Mouse (Mus musculus): ENCODE data around the gene Gm10644. TPM values are rescaled to one million over a fixed set of nuclear protein-coding genes. Genes with fewer than 3 reads are reported as not detected.

The Gm10644 gene
- polyA plus RNA-seq, 1 experiment = not detected

DNA sequence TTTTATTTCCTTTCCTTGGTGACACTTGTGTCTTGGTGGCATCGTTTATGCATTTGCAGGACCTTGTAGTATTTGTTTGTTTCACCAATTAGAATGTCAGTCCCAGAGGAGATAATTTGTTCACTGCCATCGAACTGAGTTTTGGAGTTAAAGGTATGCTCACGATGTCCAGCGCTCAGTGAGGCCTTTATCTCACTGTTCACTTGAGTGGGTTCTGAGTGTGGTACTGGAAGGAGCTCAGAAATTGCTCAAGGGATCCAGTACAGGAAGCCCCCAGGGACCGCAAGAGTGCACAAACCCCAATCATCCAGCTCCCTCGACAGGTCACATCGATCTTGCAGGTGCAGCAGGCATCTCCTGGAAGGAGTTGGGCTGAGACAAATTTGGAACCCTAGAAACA lies 58.5 kb downstream of the Gm10644 start:
- TF ChIP-seq GATA1 (IDR thresholded peaks at IDR 0.05; ENCODE audit: low read length) = no peak

DNA sequence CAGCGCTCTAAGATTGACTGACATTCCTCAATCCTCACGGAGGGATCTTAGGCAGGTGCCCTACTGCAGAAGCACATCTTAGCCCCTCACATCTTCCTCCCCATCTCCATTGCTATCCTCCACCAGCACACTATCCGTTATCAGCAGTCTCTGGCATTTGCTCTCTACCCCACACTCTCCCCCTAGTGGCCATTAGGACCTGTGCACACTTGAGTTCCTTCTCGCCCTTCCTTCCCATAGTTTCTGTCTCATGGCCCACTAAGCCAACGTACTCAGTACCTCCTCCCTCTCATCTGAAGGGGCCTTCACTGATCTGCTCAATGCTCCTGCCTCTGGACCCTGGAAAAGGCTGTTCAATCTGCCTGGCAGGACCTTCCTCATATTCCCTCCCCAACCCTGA lies 59.1 kb downstream of the Gm10644 start:
- TF ChIP-seq GATA1 (IDR thresholded peaks at IDR 0.05; ENCODE audit: low read length) = no peak

DNA sequence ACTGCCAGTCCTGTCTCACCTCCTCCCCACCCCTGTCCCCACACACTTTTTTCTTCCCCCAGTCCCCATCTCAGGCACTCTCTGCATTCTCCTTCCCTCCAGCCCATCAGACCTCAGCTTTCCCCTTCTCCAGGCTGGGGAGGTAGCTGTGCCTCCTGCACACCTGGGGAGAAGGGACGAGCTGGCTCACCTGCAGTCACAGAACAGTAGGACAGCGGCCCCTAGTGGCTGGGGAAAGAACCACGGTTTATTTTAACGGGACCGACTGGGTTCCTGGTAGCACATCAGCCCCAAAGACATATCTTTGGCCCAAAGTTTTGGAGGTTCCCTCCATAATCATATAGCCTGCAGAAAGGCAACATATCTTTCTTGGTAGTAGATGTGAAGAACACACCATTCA lies 61.1 kb downstream of the Gm10644 start:
- TF ChIP-seq GATA1 (IDR thresholded peaks at IDR 0.05; ENCODE audit: low read length) = no peak

DNA sequence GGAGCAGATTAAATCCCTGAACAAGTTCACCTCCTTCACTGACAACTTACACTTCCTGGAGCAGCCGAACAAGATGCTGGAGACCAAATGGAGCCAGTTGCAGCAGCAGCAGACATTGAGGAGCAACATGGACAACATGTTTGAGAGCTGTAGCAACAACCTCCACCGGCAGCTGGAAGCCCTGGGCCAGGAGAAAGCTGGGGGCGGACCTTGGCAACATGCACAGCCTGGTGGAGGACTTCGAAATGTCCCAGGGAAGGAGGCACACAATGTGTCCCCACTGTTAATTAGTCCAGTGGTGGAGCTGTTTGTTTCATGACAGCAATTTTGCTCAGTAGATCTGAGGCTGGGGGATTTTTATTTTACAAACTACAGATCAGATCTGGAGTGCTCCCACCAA lies 62.9 kb downstream of the Gm10644 start:
- no peak for TF ChIP-seq GATA1 (IDR thresholded peaks at IDR 0.05; ENCODE audit: low read length)

DNA sequence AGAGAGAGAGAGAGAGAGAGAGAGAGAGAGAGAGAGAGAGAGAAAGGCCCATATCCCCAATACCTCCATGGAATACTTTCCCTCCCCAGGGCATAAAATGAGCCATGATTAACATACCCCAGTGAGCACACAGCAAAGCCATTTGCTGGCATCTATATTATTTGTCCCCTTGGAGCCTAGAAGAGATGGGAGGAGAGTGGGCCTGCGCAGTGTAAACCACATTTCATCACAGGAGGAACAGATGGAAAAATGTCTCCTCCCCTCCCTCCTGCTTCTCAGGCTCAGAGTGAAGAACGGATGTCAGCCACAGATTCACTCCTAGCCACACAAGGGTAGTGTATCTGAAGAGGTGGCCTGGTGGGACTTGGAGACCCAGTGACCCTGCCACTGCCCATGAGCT lies 66.6 kb downstream of the Gm10644 start:
- TF ChIP-seq GATA1 (IDR thresholded peaks at IDR 0.05; ENCODE audit: low read length) = no peak

Other genes with a start within 250 kb of the Gm10644 start
- gene Ddx39, start 240.0 kb downstream of the Gm10644 start, polyA plus RNA-seq (2012) = 61.0 and 78.7 TPM in 2 replicates
- 49.5 and 69.7 TPM in 2 replicates for gene Adgre5, start 213.9 kb downstream of the Gm10644 start, polyA plus RNA-seq (2012)
- 28.6 and 31.7 TPM in 2 replicates for gene Adgrl1, start 55.1 kb downstream of the Gm10644 start, polyA plus RNA-seq (2012)
- gene Asf1b, start 302 bp upstream of the Gm10644 start, polyA plus RNA-seq (2012) = 226 and 290 TPM in 2 replicates
- gene Prkaca, start 17.8 kb upstream of the Gm10644 start, polyA plus RNA-seq (2012) = 53.2 and 56.2 TPM in 2 replicates
- 275 and 319 TPM in 2 replicates for gene Samd1, start 42.5 kb upstream of the Gm10644 start, polyA plus RNA-seq (2012)
- 0.89 and 1.1 TPM in 2 replicates for gene 1700067K01Rik, start 46.3 kb upstream of the Gm10644 start, polyA plus RNA-seq (2012)
- not detected in 2 replicates for gene 2210011C24Rik, start 57.0 kb upstream of the Gm10644 start, polyA plus RNA-seq (2012)
- 0.29 and 0.55 TPM in 2 replicates for gene Palm3, start 66.3 kb upstream of the Gm10644 start, polyA plus RNA-seq (2012)
- gene Il27ra, start 87.4 kb upstream of the Gm10644 start, polyA plus RNA-seq (2012) = not detected in 2 replicates
- not detected in 2 replicates for gene Rln3, start 89.8 kb upstream of the Gm10644 start, polyA plus RNA-seq (2012)
- gene Gm10643, start 109.9 kb upstream of the Gm10644 start, polyA plus RNA-seq (2012) = 0.11 TPM in 2 replicates
- gene Rfx1, start 111.6 kb upstream of the Gm10644 start, polyA plus RNA-seq (2012) = 41.0 and 46.3 TPM in 2 replicates
- 60.0 and 74.5 TPM in 2 replicates for gene Dcaf15, start 149.6 kb upstream of the Gm10644 start, polyA plus RNA-seq (2012)
- 0.02 and 0.03 TPM in 2 replicates for gene Podnl1, start 170.8 kb upstream of the Gm10644 start, polyA plus RNA-seq (2012)
- 18.0 and 21.2 TPM in 2 replicates for gene Cc2d1a, start 192.7 kb upstream of the Gm10644 start, polyA plus RNA-seq (2012)
- 0.19 and 0.22 TPM in 2 replicates for gene 4930432K21Rik, start 192.8 kb upstream of the Gm10644 start, polyA plus RNA-seq (2012)
- not detected in 2 replicates for gene Nanos3, start 230.0 kb upstream of the Gm10644 start, polyA plus RNA-seq (2012)

Measured in G1E-ER4 (cell line).